ENCODE assay signal across 26 mouse cellular contexts in the genomic region with DNA sequence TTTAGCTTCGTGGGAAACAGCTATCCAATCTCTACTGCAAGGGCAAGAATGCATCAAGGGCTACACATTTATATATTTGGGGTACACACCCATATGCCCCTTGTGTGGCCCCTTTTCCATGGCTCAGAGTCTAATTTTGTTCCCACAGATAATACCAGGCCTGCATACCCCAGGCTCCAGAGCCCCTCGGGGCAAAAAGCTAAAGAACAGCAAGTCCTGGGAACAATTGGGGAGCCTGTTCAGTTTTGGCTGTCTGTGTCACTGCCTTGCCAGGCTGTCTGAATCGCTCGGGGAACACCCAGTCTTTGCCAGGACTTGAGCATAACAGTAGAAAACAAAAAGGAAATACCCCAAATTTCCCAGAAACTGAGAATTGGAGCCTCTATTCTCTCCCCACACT. TPM values are rescaled to one million over a fixed set of nuclear protein-coding genes. Genes with fewer than 3 reads are reported as not detected.
DNase-seq lines count a peak whose midpoint lies in the region; ATAC-seq and TF ChIP-seq lines count a peak whose summit lies in the region.
"Had no signal": no experiment of that assay in that cellular context is flagged by ENCODE, and none has a peak within 500 bp of the region (broad histone marks: within the 10 kb centered on the region; RNA-seq: fewer than 3 reads in every experiment).

No protein-coding gene starts in this region.

- ATAC-seq in forebrain, postnatal 0 days: 0 out of 2 replicates have a peak, but pooled peaks have one; percentile 29
- ATAC-seq: Patski had no signal

- H3K36me3 ChIP-seq in forebrain, postnatal 0 days (ENCODE audit: insufficient read depth): no peaks in the 10 kb centered on the region
- H3K36me3 ChIP-seq in forebrain, embryonic 10.5 days (replicated peaks): no peaks in the 10 kb centered on the region
- H3K36me3 ChIP-seq: embryonic facial prominence, embryonic 13.5 days; G1E; heart, embryonic 10.5 days; kidney, embryonic 15.5 days; limb, embryonic 12.5 days; liver, embryonic 15.5 days; neural tube, embryonic 13.5 days had no signal

- no peak overlapping the region for H3K4me2 ChIP-seq in forebrain, postnatal 0 days (ENCODE audit: low read depth)
- H3K4me2 ChIP-seq: embryonic facial prominence, embryonic 13.5 days; hindbrain, embryonic 14.5 days; kidney, embryonic 15.5 days; limb, embryonic 12.5 days; liver, embryonic 15.5 days; lung, embryonic 14.5 days; neural tube, embryonic 13.5 days had no signal

- no peak for TF ChIP-seq CTCF in forebrain, postnatal 0 days (IDR thresholded peaks at IDR 0.05; ENCODE audit: low read depth)
- TF ChIP-seq CTCF in layer of hippocampus, adult 2 months (conservative IDR thresholded peaks at IDR 0.05): no peak

- no peak overlapping the region for H3K9ac ChIP-seq in forebrain, postnatal 0 days
- H3K9ac ChIP-seq: embryonic facial prominence, embryonic 13.5 days; hindbrain, embryonic 14.5 days; kidney, embryonic 15.5 days; limb, embryonic 12.5 days; liver, embryonic 15.5 days; lung, embryonic 14.5 days; neural tube, embryonic 13.5 days had no signal

- no peaks in the 10 kb centered on the region for H3K9me3 ChIP-seq in forebrain, postnatal 0 days (ENCODE audit: low read length)
- H3K9me3 ChIP-seq in forebrain, embryonic 10.5 days: peaks cover 8% of the 10 kb centered on the region; the same call in 1 of the 2 replicates
- H3K9me3 ChIP-seq: embryonic facial prominence, embryonic 13.5 days; heart, embryonic 10.5 days; liver, embryonic 15.5 days had no signal

- no peak overlapping the region for H3K4me3 ChIP-seq in forebrain, postnatal 0 days (ENCODE audit: low read depth, low read length)
- no peak overlapping the region for H3K4me3 ChIP-seq in forebrain, embryonic 10.5 days
- no peak overlapping the region for H3K4me3 ChIP-seq in layer of hippocampus, adult 2 months
- H3K4me3 ChIP-seq: embryonic facial prominence, embryonic 13.5 days; heart, embryonic 10.5 days; kidney, embryonic 15.5 days; limb, embryonic 12.5 days; liver, embryonic 15.5 days; neural tube, embryonic 13.5 days had no signal

- H3K4me1 ChIP-seq in forebrain, postnatal 0 days (ENCODE audit: insufficient read depth): no peaks in the 10 kb centered on the region
- H3K4me1 ChIP-seq in forebrain, embryonic 10.5 days: no peaks in the 10 kb centered on the region
- H3K4me1 ChIP-seq: heart, embryonic 10.5 days; kidney, embryonic 15.5 days; limb, embryonic 12.5 days; liver, embryonic 15.5 days; neural tube, embryonic 13.5 days had no signal

- H3K27ac ChIP-seq in forebrain, postnatal 0 days (ENCODE audit: low read depth, low read length): no peak overlapping the region
- H3K27ac ChIP-seq in forebrain, embryonic 10.5 days: no peak overlapping the region
- no peak overlapping the region; the same call in 1 of the 2 replicates for H3K27ac ChIP-seq in layer of hippocampus, adult 2 months
- H3K27ac ChIP-seq: embryonic facial prominence, embryonic 13.5 days; heart, embryonic 10.5 days; hindbrain, embryonic 14.5 days; kidney, embryonic 15.5 days; limb, embryonic 12.5 days; liver, embryonic 15.5 days; neural tube, embryonic 13.5 days had no signal

- 29% methylated on average over 4 of the region's 4 CpGs for WGBS in forebrain, postnatal 0 days
- 75% methylated on average over 4 of the region's 4 CpGs for whole genome bisulfite sequencing in forebrain, embryonic 10.5 days

- DNase-seq in cerebellum, adult 11-12 months: peak; percentile 16
- DNase-seq in cerebellum, postnatal 25 days: no peak
- DNase-seq in forebrain, postnatal 0 days: no peak
- no peak for DNase-seq in forebrain, embryonic 10.5 days (ENCODE audit: extremely low spot score, low spot score)
- peak; percentile 19 to 68 for DNase-seq in layer of hippocampus, postnatal 14 days (ENCODE audit: low spot score in 2 of 2)
- DNase-seq in layer of hippocampus, adult 2 months (ENCODE audit: low spot score in 2 of 2): no peak
- DNase-seq in Muller cell, postnatal 12 days (ENCODE audit: inconsistent ontology term): peak; percentile 45
- DNase-seq: adrenal gland, postnatal 14 days; cerebellum, postnatal 36 days; gastrocnemius, postnatal 14 days; heart, postnatal 36 days; kidney, adult 18-20 months; kidney, postnatal 25 days; lung, embryonic 14.5 days; lung, postnatal 14 days; thymus, postnatal 4 days had no signal

- no peaks in the 10 kb centered on the region for H3K27me3 ChIP-seq in forebrain, postnatal 0 days (ENCODE audit: insufficient read depth, low read length)
- no peaks in the 10 kb centered on the region for H3K27me3 ChIP-seq in forebrain, embryonic 10.5 days (ENCODE audit: poor library complexity, severe bottlenecking)
- H3K27me3 ChIP-seq: embryonic facial prominence, embryonic 13.5 days; kidney, embryonic 15.5 days; limb, embryonic 12.5 days; liver, embryonic 15.5 days; neural tube, embryonic 13.5 days had no signal

RNA-seq across cellular contexts. Expression of a gene that starts 20.2 kb away (rescaled TPM):
- total RNA-seq in forebrain, postnatal 0 days (2014; rRNA removed): 6.4 and 11.1 TPM in 2 replicates
- 1.3 and 2.8 TPM in 2 replicates for polyA plus RNA-seq in forebrain, postnatal 0 days (2015; fragmentation: Nextera tagmentation; extraction: Ambion mirVana)
- 2.8 and 2.9 TPM in 2 replicates for polyA plus RNA-seq in forebrain, embryonic 10.5 days (2016; fragmentation: Nextera tagmentation; extraction: Ambion mirVana)
- 10 to 100 TPM; 13.4 to 14.3 TPM for total RNA-seq in layer of hippocampus, postnatal 14 days (2021)
- total RNA-seq in layer of hippocampus, adult 2 months (2021): 10 to 100 TPM in 1 of 2 experiments, 1 to 10 TPM in 1; 9.8 to 11.0 TPM
- total RNA-seq: granulocyte monocyte progenitor cell, adult 5-6 weeks had no signal
- polyA plus RNA-seq: G1E had no signal

Comparison
In these comparisons a context has a peak if more than half of its experiments do, and no peak if none do; other contexts are left out.
1. DNase-seq: peak in cerebellum, adult 11-12 months (single experiment), layer of hippocampus, postnatal 14 days (2 of 2) and Muller cell, postnatal 12 days (single experiment); none in cerebellum, postnatal 25 days (0 of 2), forebrain, postnatal 0 days (single experiment), forebrain, embryonic 10.5 days (single experiment) and layer of hippocampus, adult 2 months (0 of 2).